Mouse (Mus musculus) adrenal gland, adult 8-10 months (tissue): ENCODE measurements around the gene Elp6. TPM values are rescaled to one million over a fixed set of nuclear protein-coding genes. Genes with fewer than 3 reads are reported as not detected.

Source experiments
- DNase-seq: peaks from one replicate; pipeline ENCODE4 v3.0.0; 2022
- total RNA-seq, 4 experiments: library from RNA; stranded (reverse); gene quantifications; 2 replicates each; pipeline ENCODE4 v1.2.4; 2022

Elp6 gene
- total RNA-seq = 10 to 100 TPM; 10.5 to 14.6 (median 12.2) TPM

GRCm38 (mm10) chr9:110304969-110305651, at the start of gene Elp6:
Elp6 (plus strand) TSS chr9:110305173.
- peak; percentile 89 for DNase-seq

GRCm38 (mm10) chr9:110255407-110256019, 49.5 kb upstream of the Elp6 start:
- no peak for DNase-seq

GRCm38 (mm10) chr9:110258646-110259045, 46.3 kb upstream of the Elp6 start:
- no peak for DNase-seq

- DNase-seq = no peak
Measured at GRCm38 (mm10) chr9:110259118-110259517, 45.9 kb upstream of the Elp6 start.

- no peak for DNase-seq
Measured at GRCm38 (mm10) chr9:110263181-110263580, 41.8 kb upstream of the Elp6 start.

- DNase-seq = no peak
Measured at GRCm38 (mm10) chr9:110264991-110265390, 40.0 kb upstream of the Elp6 start.

- no peak for DNase-seq
Measured at GRCm38 (mm10) chr9:110268416-110268815, 36.6 kb upstream of the Elp6 start.

- DNase-seq = no peak
Measured at GRCm38 (mm10) chr9:110272330-110272729, 32.6 kb upstream of the Elp6 start.

- DNase-seq = no peak
Measured at GRCm38 (mm10) chr9:110273507-110273906, 31.5 kb upstream of the Elp6 start.

GRCm38 (mm10) chr9:110275882-110276281, 29.1 kb upstream of the Elp6 start:
- no peak for DNase-seq

- peak; percentile 84 for DNase-seq
Measured at GRCm38 (mm10) chr9:110277431-110277881, 27.5 kb upstream of the Elp6 start.

- DNase-seq = no peak
Measured at GRCm38 (mm10) chr9:110284075-110284697, 20.8 kb upstream of the Elp6 start.

- no peak for DNase-seq
Measured at GRCm38 (mm10) chr9:110287321-110287924, 17.6 kb upstream of the Elp6 start.

- DNase-seq = no peak
Measured at GRCm38 (mm10) chr9:110293254-110293718, 11.7 kb upstream of the Elp6 start.

- no peak for DNase-seq
Measured at GRCm38 (mm10) chr9:110293873-110294415, 11.0 kb upstream of the Elp6 start.

GRCm38 (mm10) chr9:110294786-110295185, 10.2 kb upstream of the Elp6 start:
- DNase-seq = no peak

- peak; percentile 76 for DNase-seq
Measured at GRCm38 (mm10) chr9:110296867-110297627, 7.9 kb upstream of the Elp6 start.

GRCm38 (mm10) chr9:110304516-110304915, 457 bp upstream of the Elp6 start:
- DNase-seq = no peak

- DNase-seq = no peak
Measured at GRCm38 (mm10) chr9:110306371-110306770, 1.4 kb downstream of the Elp6 start.

- DNase-seq = no peak
Measured at GRCm38 (mm10) chr9:110314706-110315105, 9.7 kb downstream of the Elp6 start.

- no peak for DNase-seq
Measured at GRCm38 (mm10) chr9:110315410-110315809, 10.4 kb downstream of the Elp6 start.

GRCm38 (mm10) chr9:110315904-110316303, 10.9 kb downstream of the Elp6 start:
- DNase-seq = no peak
